Mouse (Mus musculus) G1E (cell line): Measurements from ENCODE around the gene Disc1.

Experiments
- CTCF ChIP-seq: IDR thresholded peaks from 2 replicates; pipeline ENCODE4 v1.5.1; 2012; ENCODE audit warnings: low read depth, low read length, inconsistent platforms, mixed read lengths
- GATA1 ChIP-seq: IDR thresholded peaks from 2 replicates; pipeline ENCODE4 v1.6.1; 2012; ENCODE audit warnings: borderline replicate concordance, low read length, inconsistent platforms, mixed read lengths

DNA sequence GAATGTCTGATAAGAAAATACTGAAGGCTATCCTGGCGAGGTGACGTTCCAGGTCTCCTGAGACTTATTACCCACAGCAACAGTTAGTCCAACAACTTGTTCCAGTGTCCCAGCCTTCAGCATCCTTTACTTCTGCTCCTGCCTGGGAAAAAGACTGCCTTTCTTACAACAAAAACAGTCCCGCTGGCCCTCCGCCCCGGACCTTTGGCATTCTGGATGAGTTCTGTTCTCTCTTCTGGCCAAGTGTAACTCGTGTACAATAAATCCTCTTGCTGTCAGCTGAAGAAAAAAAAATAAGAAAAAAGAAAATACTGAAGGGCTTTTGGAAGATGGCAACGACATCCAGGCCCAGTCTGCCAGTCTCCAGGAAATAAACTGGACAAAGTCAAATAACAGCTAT, 120.2 kb downstream of the Disc1 start:
- TF ChIP-seq CTCF (no peak), GATA1 (no peak)
